Mouse (Mus musculus) limb, embryonic 11.5 days (tissue): ENCODE data around the gene Atxn1. TPM values are rescaled to one million over a fixed set of nuclear protein-coding genes. Genes with fewer than 3 reads are reported as not detected.
A peak's percentile ranks its signal among the peaks of the same experiment; 100 is the strongest.

Experiments
- ATAC-seq: fragments of 200-750 bp; cut with Nextera tagmentation; 2 replicates; pipeline ENCODE4 v1.8.0; 2017; ENCODE audit warnings: low read depth; ENCODE audit not compliant: insufficient number of reproducible peaks, low FRiP score, low TSS enrichment
- DNase-seq: peaks from one replicate; pipeline ENCODE4 v3.0.0-alpha.2; 2015; ENCODE audit warnings: low spot score
- H3K27ac ChIP-seq: fragments of 300-500 bp; sonication (generic); replicated peaks from 2 replicates; pipeline ENCODE4 v1.5.1; 2014; ENCODE audit warnings: low read depth, mild to moderate bottlenecking, low read length
- H3K27me3 ChIP-seq: fragments of 300-500 bp; sonication (generic); 2 replicates; pipeline ENCODE4 v1.6.1; 2014; ENCODE audit warnings: mild to moderate bottlenecking, low read length, mixed read lengths; ENCODE audit not compliant: control insufficient read depth, insufficient read depth
- H3K36me3 ChIP-seq: fragments of 300-500 bp; sonication (generic); 2 replicates; pipeline ENCODE4 v1.6.1; 2014; ENCODE audit warnings: mild to moderate bottlenecking, low read length, moderate library complexity, mixed read lengths; ENCODE audit not compliant: control insufficient read depth, insufficient read depth
- H3K4me1 ChIP-seq: fragments of 300-500 bp; sonication (generic); 2 replicates; pipeline ENCODE4 v1.6.1; 2014; ENCODE audit warnings: low read length, mixed read lengths; ENCODE audit not compliant: control insufficient read depth, insufficient read depth
- H3K4me2 ChIP-seq: fragments of 300-500 bp; sonication (generic); 2 replicates; pipeline ENCODE4 v1.6.1; 2014; ENCODE audit warnings: low read depth, mild to moderate bottlenecking, moderate library complexity; ENCODE audit not compliant: severe bottlenecking
- H3K4me3 ChIP-seq: fragments of 300-500 bp; sonication (generic); 2 replicates; pipeline ENCODE4 v1.5.1; 2014; ENCODE audit warnings: low read depth, low read length
- H3K9ac ChIP-seq: fragments of 300-500 bp; sonication (generic); 2 replicates; pipeline ENCODE4 v1.6.1; 2014; ENCODE audit warnings: mild to moderate bottlenecking, low read length
- H3K9me3 ChIP-seq: fragments of 300-500 bp; sonication (generic); 2 replicates; pipeline ENCODE4 v1.6.1; 2016; ENCODE audit warnings: low read length; ENCODE audit not compliant: control insufficient read depth
- WGBS: fragments of 180-500 bp; shearing (Covaris S2); extraction: QIAGEN DNeasy Blood & Tissue Kit; methylation state at CpG from one replicate; pipeline ENCODE4 v1.1.7; 2014; 5-methylcytosine and 5-hydroxymethylcytosine counted together
- polyA plus RNA-seq: library from polyadenylated mRNA; unstranded; fragments of >200 nt; fragmentation: Nextera tagmentation; extraction: Ambion mirVana; gene quantifications from 2 replicates; pipeline ENCODE4 v1.2.1, GENCODE M21; 2014

Atxn1 gene
- polyA plus RNA-seq, 1 experiment from 2014 or later, result 1.5 TPM

- ATAC-seq (no peak), DNase-seq (no peak)
- Histone ChIP-seq H3K9me3 (no peaks in the 10 kb centered on the region), H3K27me3 (no peaks in the 10 kb centered on the region), H3K4me2 (no peak overlapping the region), H3K4me1 (no peaks in the 10 kb centered on the region), H3K27ac (no peak overlapping the region), H3K36me3 (no peaks in the 10 kb centered on the region), H3K4me3 (no peak overlapping the region), H3K9ac (no peak overlapping the region)
- WGBS, result 79% methylated on average over 10 of the region's 10 CpGs
These were observed 181.1 kb downstream of the Atxn1 start for GRCm38 (mm10) chr13:45783681-45784080.

DNA sequence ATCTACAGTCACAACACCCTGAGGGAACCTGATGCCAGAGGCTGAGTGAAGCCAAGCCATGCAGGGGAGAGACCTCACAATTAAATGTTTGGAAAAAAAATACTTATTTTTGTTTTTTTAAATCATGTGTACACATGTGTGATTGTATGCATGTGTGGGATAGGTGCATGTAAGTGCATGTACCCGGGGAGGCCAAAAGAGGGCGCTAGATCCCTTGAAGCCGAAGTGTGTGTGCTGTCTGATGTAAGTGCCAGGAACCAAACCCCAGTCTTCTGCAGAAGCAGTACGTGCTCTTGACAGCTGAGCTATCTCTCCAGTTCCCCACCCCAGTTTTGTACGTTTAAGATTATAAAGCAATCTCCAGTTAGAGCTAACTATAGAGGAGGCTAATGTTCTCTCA is 186.1 kb downstream of the Atxn1 start:
- Histone ChIP-seq H3K27me3 (no peaks in the 10 kb centered on the region), H3K9me3 (no peaks in the 10 kb centered on the region), H3K4me2 (no peak overlapping the region), H3K4me3 (no peak overlapping the region), H3K4me1 (no peaks in the 10 kb centered on the region), H3K36me3 (no peaks in the 10 kb centered on the region), H3K27ac (no peak overlapping the region), H3K9ac (no peak overlapping the region)
- ATAC-seq (no peak), DNase-seq (no peak)
- 84% methylated on average over 5 of the region's 5 CpGs for WGBS

- Histone ChIP-seq H3K4me1 (no peaks in the 10 kb centered on the region), H3K4me3 (no peak overlapping the region), H3K27ac (peak overlapping the region; percentile 61), H3K36me3 (no peaks in the 10 kb centered on the region), H3K9ac (no peak overlapping the region), H3K27me3 (no peaks in the 10 kb centered on the region), H3K4me2 (no peak overlapping the region), H3K9me3 (no peaks in the 10 kb centered on the region)
- DNase-seq (no peak), ATAC-seq (no peak)
- 37% methylated on average over 9 of the region's 9 CpGs for WGBS
These were observed 186.6 kb downstream of the Atxn1 start for GRCm38 (mm10) chr13:45778171-45778570.

DNA sequence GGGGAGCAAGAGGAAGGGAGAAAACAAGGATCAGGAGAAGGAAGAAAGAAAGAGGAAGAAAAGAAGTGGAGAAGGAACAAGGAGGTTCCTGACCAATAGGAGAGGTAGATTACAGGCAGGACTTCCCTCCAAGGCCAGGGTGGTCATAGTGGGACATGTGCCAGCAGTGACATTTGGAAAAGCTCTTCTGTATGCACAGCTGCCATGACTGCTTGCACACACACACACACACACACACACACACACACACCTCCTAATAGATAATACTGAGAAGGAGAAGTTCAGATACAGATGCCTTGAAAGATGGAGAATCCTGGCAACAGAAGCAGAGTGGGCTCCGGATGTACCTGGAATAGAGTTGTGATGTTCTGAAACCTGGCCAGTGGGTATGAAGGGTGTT is 189.3 kb downstream of the Atxn1 start:
- Histone ChIP-seq H3K4me1 (no peaks in the 10 kb centered on the region), H3K4me2 (no peak overlapping the region), H3K27ac (no peak overlapping the region), H3K9me3 (no peaks in the 10 kb centered on the region), H3K27me3 (no peaks in the 10 kb centered on the region), H3K9ac (no peak overlapping the region), H3K4me3 (no peak overlapping the region), H3K36me3 (no peaks in the 10 kb centered on the region)
- WGBS, result 89% methylated on average over 1 of the region's 1 CpGs
- DNase-seq (no peak), ATAC-seq (no peak)

GRCm38 (mm10) chr13:45773381-45774168 is 191.2 kb downstream of the Atxn1 start:
- 71% methylated on average over 21 of the region's 21 CpGs for WGBS
- no peak overlapping the region for H3K9ac ChIP-seq
- H3K36me3 ChIP-seq, result peaks cover 2% of the 10 kb centered on the region; the same call in 1 of the 2 replicates
- no peaks in the 10 kb centered on the region for H3K27me3 ChIP-seq
- H3K4me2 ChIP-seq, result no peak overlapping the region
- no peak for ATAC-seq
- DNase-seq, result no peak
- H3K9me3 ChIP-seq, result no peaks in the 10 kb centered on the region
- no peaks in the 10 kb centered on the region for H3K4me1 ChIP-seq
- no peak overlapping the region for H3K4me3 ChIP-seq
- no peak overlapping the region for H3K27ac ChIP-seq

DNA sequence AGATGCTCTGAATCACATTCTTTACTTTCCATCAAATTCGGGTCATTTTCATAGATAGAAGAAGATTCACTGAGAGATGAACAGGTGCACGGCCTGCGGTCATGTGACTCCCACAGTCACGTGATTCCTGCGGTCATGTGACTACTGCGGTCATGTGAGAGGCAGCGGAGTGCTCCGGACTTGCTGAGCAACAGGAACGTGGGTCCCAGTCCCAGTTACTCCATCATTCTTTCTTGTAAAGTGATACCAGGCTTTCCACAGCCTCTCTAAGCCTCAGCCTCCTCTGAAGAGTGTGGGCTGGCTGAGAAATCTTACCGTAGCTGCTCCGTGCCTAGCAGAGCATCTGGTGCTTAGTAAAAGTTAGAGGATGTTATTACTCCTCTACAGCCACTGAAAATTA is 195.1 kb downstream of the Atxn1 start:
- H3K4me2 ChIP-seq, result no peak overlapping the region
- WGBS, result 93% methylated on average over 11 of the region's 11 CpGs
- DNase-seq (no peak), ATAC-seq (no peak)
- no peak overlapping the region for H3K9ac ChIP-seq
- H3K27me3 ChIP-seq, result no peaks in the 10 kb centered on the region
- H3K36me3 ChIP-seq, result peaks cover 2% of the 10 kb centered on the region; the same call in 1 of the 2 replicates
- no peaks in the 10 kb centered on the region for H3K4me1 ChIP-seq
- H3K27ac ChIP-seq, result no peak overlapping the region
- no peak overlapping the region for H3K4me3 ChIP-seq
- no peaks in the 10 kb centered on the region for H3K9me3 ChIP-seq

GRCm38 (mm10) chr13:45768250-45768649 is 196.6 kb downstream of the Atxn1 start:
- Histone ChIP-seq H3K4me3 (no peak overlapping the region), H3K4me1 (no peaks in the 10 kb centered on the region), H3K4me2 (no peak overlapping the region), H3K27ac (no peak overlapping the region), H3K27me3 (no peaks in the 10 kb centered on the region), H3K9me3 (no peaks in the 10 kb centered on the region), H3K9ac (no peak overlapping the region), H3K36me3 (peaks cover 2% of the 10 kb centered on the region; the same call in 1 of the 2 replicates)
- 85% methylated on average over 3 of the region's 3 CpGs for WGBS
- DNase-seq (no peak), ATAC-seq (no peak)

GRCm38 (mm10) chr13:45764354-45764753 is 200.5 kb downstream of the Atxn1 start:
- 85% methylated on average over 5 of the region's 5 CpGs for WGBS
- ATAC-seq, result no peak
- no peak overlapping the region for H3K4me2 ChIP-seq

DNA sequence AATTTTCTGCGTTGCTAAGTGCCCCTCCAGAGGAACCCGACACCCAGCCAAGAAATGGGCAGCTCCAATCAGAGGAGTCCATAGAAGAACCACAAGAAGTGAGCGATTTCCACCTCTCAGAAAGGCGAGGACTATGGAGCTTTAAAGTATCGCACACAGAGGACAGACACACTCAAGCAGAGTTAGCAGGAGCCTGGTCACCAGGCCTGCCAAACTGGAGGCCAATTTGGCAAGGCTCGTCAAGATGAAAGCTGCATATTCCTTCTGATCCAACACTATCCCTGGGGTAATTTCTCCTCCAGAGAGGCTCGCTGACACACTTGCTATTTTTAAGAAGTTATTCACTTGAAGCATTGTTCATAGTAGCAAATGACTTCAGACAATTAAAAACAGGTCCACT is 202.5 kb downstream of the Atxn1 start:
- Histone ChIP-seq H3K27me3 (no peaks in the 10 kb centered on the region), H3K4me1 (no peaks in the 10 kb centered on the region), H3K4me2 (no peak overlapping the region), H3K9me3 (no peaks in the 10 kb centered on the region), H3K36me3 (no peaks in the 10 kb centered on the region), H3K4me3 (no peak overlapping the region), H3K27ac (no peak overlapping the region), H3K9ac (no peak overlapping the region)
- ATAC-seq (no peak), DNase-seq (no peak)
- 63% methylated on average over 7 of the region's 7 CpGs for WGBS

More at GRCm38 (mm10) chr13:45764354-45764753, 200.5 kb downstream of the Atxn1 start:
- Histone ChIP-seq H3K27ac (no peak overlapping the region), H3K4me1 (no peaks in the 10 kb centered on the region), H3K36me3 (no peaks in the 10 kb centered on the region), H3K4me3 (no peak overlapping the region), H3K27me3 (no peaks in the 10 kb centered on the region), H3K9ac (no peak overlapping the region), H3K9me3 (no peaks in the 10 kb centered on the region)
- DNase-seq, result no peak
